Mouse (Mus musculus) lung, embryonic 14.5 days (tissue): ENCODE measurements around the gene Abi1. TPM values are rescaled to one million over a fixed set of nuclear protein-coding genes. Genes with fewer than 3 reads are reported as not detected.

ENCODE experiments used
- ATAC-seq: fragments of 200-750 bp; cut with Nextera tagmentation; 2 replicates; pipeline ENCODE4 v1.8.0; 2017; ENCODE audit warnings: mild to moderate bottlenecking, moderate TSS enrichment, moderate library complexity; ENCODE audit not compliant: insufficient read depth
- DNase-seq: peaks from one replicate; pipeline ENCODE4 v3.0.0-alpha.2; 2015
- H3K27ac ChIP-seq: fragments of 300-500 bp; sonication (generic); 2 replicates; pipeline ENCODE4 v1.5.1; 2014; ENCODE audit warnings: low read depth, mild to moderate bottlenecking, moderate library complexity
- H3K27me3 ChIP-seq: fragments of 300-500 bp; sonication (generic); 2 replicates; pipeline ENCODE4 v1.6.1; 2014; ENCODE audit warnings: low read length, control low read depth; ENCODE audit not compliant: insufficient read depth
- H3K36me3 ChIP-seq: fragments of 300-500 bp; sonication (generic); 2 replicates; pipeline ENCODE4 v1.6.1; 2014; ENCODE audit warnings: control low read depth; ENCODE audit not compliant: insufficient read depth
- H3K4me1 ChIP-seq: fragments of 300-500 bp; sonication (generic); 2 replicates; pipeline ENCODE4 v1.6.1; 2014; ENCODE audit warnings: antibody characterized with exemption, control low read depth; ENCODE audit not compliant: insufficient read depth
- H3K4me2 ChIP-seq: fragments of 300-500 bp; sonication (generic); 2 replicates; pipeline ENCODE4 v1.6.1; 2014; ENCODE audit warnings: mild to moderate bottlenecking
- H3K4me3 ChIP-seq: fragments of 300-500 bp; sonication (generic); 2 replicates; pipeline ENCODE4 v1.5.1; 2014; ENCODE audit warnings: low read depth, low read length
- H3K9ac ChIP-seq: fragments of 300-500 bp; sonication (generic); 2 replicates; pipeline ENCODE4 v1.6.1; 2014
- H3K9me3 ChIP-seq: fragments of 300-500 bp; sonication (generic); 2 replicates; pipeline ENCODE4 v1.6.1; 2016; ENCODE audit warnings: low read depth, low read length, control low read depth
- CTCF ChIP-seq: IDR thresholded peaks from 2 replicates; pipeline ENCODE4 v1.5.1; 2016; ENCODE audit warnings: antibody characterized with exemption, low read depth
- WGBS: fragments of 180-500 bp; shearing (Covaris S2); extraction: QIAGEN DNeasy Blood & Tissue Kit; methylation state at CpG from one replicate; pipeline ENCODE4 v1.1.7; 2014; 5-methylcytosine and 5-hydroxymethylcytosine counted together
- polyA plus RNA-seq: library from polyadenylated mRNA; unstranded; fragments of >200 nt; fragmentation: Nextera tagmentation; extraction: Ambion mirVana; gene quantifications from 2 replicates; pipeline ENCODE4 v1.2.1, GENCODE M21; 2014

The Abi1 gene
- polyA plus RNA-seq, 1 experiment from 2014 or later: 46.5 TPM

GRCm38 (mm10) chr2:22977387-22977973, 62.6 kb downstream of the Abi1 start:
- WGBS: 73% methylated on average over 3 of the region's 3 CpGs

DNA sequence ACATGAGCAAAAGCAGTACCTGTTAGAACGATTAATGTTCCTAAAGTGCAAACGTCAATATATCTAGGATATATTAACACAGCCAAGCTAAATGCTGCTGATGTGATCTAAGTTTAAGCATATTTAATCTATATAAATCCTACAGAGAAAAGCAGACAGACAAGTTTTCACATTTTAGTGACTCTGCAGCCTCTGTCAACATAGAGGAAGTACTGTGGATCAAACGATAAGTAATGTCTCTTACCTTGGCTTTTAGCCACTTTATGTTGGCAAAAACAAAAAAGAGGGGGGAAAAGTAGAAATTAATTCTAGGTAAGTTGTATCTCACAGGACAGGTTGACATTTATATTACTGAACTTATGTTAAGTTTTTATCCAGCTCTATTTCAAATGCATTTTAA, 77.1 kb downstream of the Abi1 start:
- Histone ChIP-seq H3K27ac (no peak overlapping the region), H3K4me3 (no peak overlapping the region), H3K9ac (no peak overlapping the region), H3K4me1 (no peaks in the 10 kb centered on the region), H3K27me3 (no peaks in the 10 kb centered on the region), H3K36me3 (no peaks in the 10 kb centered on the region), H3K9me3 (no peaks in the 10 kb centered on the region), H3K4me2 (no peak overlapping the region)
- DNase-seq (no peak), ATAC-seq (no peak)
- TF ChIP-seq CTCF: no peak
- WGBS: 81% methylated on average over 3 of the region's 3 CpGs

More at GRCm38 (mm10) chr2:22977387-22977973, 62.6 kb downstream of the Abi1 start:
- no peak for ATAC-seq
- DNase-seq: no peak
- Histone ChIP-seq H3K27ac (no peak overlapping the region), H3K9me3 (no peaks in the 10 kb centered on the region), H3K4me1 (no peaks in the 10 kb centered on the region), H3K36me3 (no peaks in the 10 kb centered on the region), H3K4me2 (no peak overlapping the region), H3K9ac (no peak overlapping the region), H3K27me3 (no peaks in the 10 kb centered on the region), H3K4me3 (no peak overlapping the region)
- TF ChIP-seq CTCF: no peak

DNA sequence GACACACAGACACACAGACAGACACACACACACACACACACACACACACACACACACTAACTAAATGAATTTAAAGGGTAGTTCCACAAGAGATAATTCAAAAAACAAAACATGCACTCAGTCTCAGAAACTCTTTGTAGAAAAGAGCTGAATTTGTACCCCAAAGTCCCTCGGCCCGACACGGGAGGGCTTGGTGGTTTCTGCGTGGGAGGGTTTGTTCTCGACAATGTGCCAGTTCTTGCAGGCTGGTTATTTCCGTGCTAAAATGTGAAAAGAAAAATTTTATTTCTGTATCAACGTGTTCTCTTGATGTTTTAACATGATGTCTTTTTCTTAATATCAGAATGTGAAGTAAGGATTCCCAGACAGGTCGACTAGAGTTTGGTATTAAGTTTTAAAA, 77.8 kb downstream of the Abi1 start:
- no peak for TF ChIP-seq CTCF
- Histone ChIP-seq H3K4me3 (no peak overlapping the region), H3K27me3 (no peaks in the 10 kb centered on the region), H3K27ac (no peak overlapping the region), H3K9ac (no peak overlapping the region), H3K4me2 (no peak overlapping the region), H3K9me3 (no peaks in the 10 kb centered on the region), H3K4me1 (no peaks in the 10 kb centered on the region), H3K36me3 (0 out of 2 replicates have a peak, but pooled peaks cover 2% of the 10 kb centered on the region)
- WGBS: 89% methylated on average over 8 of the region's 8 CpGs
- ATAC-seq (no peak), DNase-seq (no peak)

DNA sequence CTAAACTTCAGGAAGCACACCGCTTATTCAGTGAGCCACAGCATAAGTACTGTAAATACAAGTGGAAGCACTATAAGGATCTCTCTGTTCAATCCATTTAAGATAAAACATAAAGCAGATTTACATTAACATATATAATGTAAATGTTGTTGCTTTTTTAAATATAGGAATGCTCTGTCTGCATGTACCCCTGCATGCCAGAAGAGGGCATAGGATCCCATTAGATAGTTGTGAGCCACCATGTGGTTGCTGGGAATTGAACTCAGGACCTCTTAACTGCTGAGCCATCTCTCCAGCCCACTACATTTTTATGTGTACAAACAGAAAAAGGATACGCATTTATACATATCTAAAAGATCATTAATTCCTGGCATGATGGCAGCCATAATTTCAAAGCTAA, 78.4 kb downstream of the Abi1 start:
- DNase-seq: no peak
- Histone ChIP-seq H3K4me1 (no peaks in the 10 kb centered on the region), H3K9ac (no peak overlapping the region), H3K36me3 (peaks cover 4% of the 10 kb centered on the region; the same call in 1 of the 2 replicates), H3K4me3 (no peak overlapping the region), H3K27me3 (no peaks in the 10 kb centered on the region), H3K27ac (no peak overlapping the region), H3K9me3 (no peaks in the 10 kb centered on the region), H3K4me2 (no peak overlapping the region)
- peak; percentile 10; the same call in 1 of the 2 replicates for TF ChIP-seq CTCF
- 93% methylated on average over 2 of the region's 2 CpGs for WGBS
- ATAC-seq: no peak

DNA sequence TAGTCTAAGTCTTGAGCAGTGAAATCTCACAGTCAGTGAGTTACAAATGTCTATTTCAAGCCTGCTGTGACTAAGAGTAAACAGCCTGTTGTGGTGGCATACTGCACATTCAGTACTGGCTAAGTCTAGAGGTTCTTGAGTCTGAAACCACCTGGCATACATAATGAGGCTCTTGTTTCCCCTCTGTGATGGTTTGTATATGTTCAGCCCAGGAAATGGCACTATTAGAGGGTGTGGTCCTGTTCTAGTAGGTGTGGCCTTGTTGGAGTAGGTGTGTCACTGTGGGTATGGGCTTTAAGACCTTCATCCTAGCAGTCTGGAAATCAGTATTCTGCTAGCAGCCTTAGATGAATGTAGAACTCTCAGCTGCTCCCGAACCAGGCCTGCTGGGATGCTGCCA, 82.6 kb downstream of the Abi1 start:
- 100% methylated on average over 1 of the region's 1 CpGs for WGBS
- Histone ChIP-seq H3K4me2 (no peak overlapping the region), H3K4me1 (no peaks in the 10 kb centered on the region), H3K9ac (no peak overlapping the region), H3K9me3 (no peaks in the 10 kb centered on the region), H3K4me3 (no peak overlapping the region), H3K27me3 (no peaks in the 10 kb centered on the region), H3K27ac (no peak overlapping the region), H3K36me3 (peaks cover 8% of the 10 kb centered on the region; the same call in 1 of the 2 replicates)
- no peak for ATAC-seq
- no peak for DNase-seq
- TF ChIP-seq CTCF: no peak

- ATAC-seq: no peak
- Histone ChIP-seq H3K27ac (no peak overlapping the region), H3K4me1 (no peaks in the 10 kb centered on the region), H3K27me3 (no peaks in the 10 kb centered on the region), H3K9me3 (no peaks in the 10 kb centered on the region), H3K36me3 (peaks cover 8% of the 10 kb centered on the region; the same call in 1 of the 2 replicates), H3K9ac (no peak overlapping the region), H3K4me3 (no peak overlapping the region), H3K4me2 (no peak overlapping the region)
- no peak for TF ChIP-seq CTCF
- no peak for DNase-seq
- WGBS: 75% methylated on average over 5 of the region's 5 CpGs
Observed at GRCm38 (mm10) chr2:22955914-22956313, 84.1 kb downstream of the Abi1 start.

GRCm38 (mm10) chr2:22954278-22954677, 85.8 kb downstream of the Abi1 start:
- no peak for TF ChIP-seq CTCF
- no peak for ATAC-seq
- 87% methylated on average over 4 of the region's 4 CpGs for WGBS

More at GRCm38 (mm10) chr2:22954278-22954677, 85.8 kb downstream of the Abi1 start:
- Histone ChIP-seq H3K27ac (no peak overlapping the region), H3K36me3 (peaks cover 8% of the 10 kb centered on the region; the same call in 1 of the 2 replicates), H3K4me2 (no peak overlapping the region), H3K9me3 (no peaks in the 10 kb centered on the region), H3K4me3 (no peak overlapping the region), H3K27me3 (no peaks in the 10 kb centered on the region), H3K9ac (no peak overlapping the region), H3K4me1 (no peaks in the 10 kb centered on the region)
- no peak for DNase-seq
